Mouse (Mus musculus) urinary bladder, postnatal 36 days (tissue): ENCODE results near the gene Pcsk2.

Experiments
- DNase-seq, 2 experiments: peaks; one replicate each; pipeline ENCODE4 v3.0.0; 2022; ENCODE audit warnings: low spot score in 2 of 2, mixed read lengths in 1 of 2

The Pcsk2 gene

GRCm38 (mm10) chr2:143644374-143644773 is 98.4 kb downstream of the Pcsk2 start:
- DNase-seq = no peak

GRCm38 (mm10) chr2:143646001-143646400 is 100.0 kb downstream of the Pcsk2 start:
- DNase-seq = no peak

- no peak for DNase-seq
Observed at GRCm38 (mm10) chr2:143654621-143655020, 108.7 kb downstream of the Pcsk2 start.

GRCm38 (mm10) chr2:143656968-143657367 is 111.0 kb downstream of the Pcsk2 start:
- DNase-seq = no peak

- DNase-seq = no peak
Observed at GRCm38 (mm10) chr2:143666785-143667184, 120.8 kb downstream of the Pcsk2 start.

- no peak for DNase-seq
Observed at GRCm38 (mm10) chr2:143677869-143678268, 131.9 kb downstream of the Pcsk2 start.

GRCm38 (mm10) chr2:143679513-143679912 is 133.6 kb downstream of the Pcsk2 start:
- no peak for DNase-seq

- no peak for DNase-seq
Observed at GRCm38 (mm10) chr2:143681873-143682555, 136.1 kb downstream of the Pcsk2 start.

- no peak for DNase-seq
Observed at GRCm38 (mm10) chr2:143683513-143683912, 137.6 kb downstream of the Pcsk2 start.

- no peak for DNase-seq
Observed at GRCm38 (mm10) chr2:143691244-143691643, 145.3 kb downstream of the Pcsk2 start.

- no peak for DNase-seq
Observed at GRCm38 (mm10) chr2:143696026-143696557, 150.1 kb downstream of the Pcsk2 start.

GRCm38 (mm10) chr2:143696704-143697103 is 150.7 kb downstream of the Pcsk2 start:
- DNase-seq = no peak

- no peak for DNase-seq
Observed at GRCm38 (mm10) chr2:143701141-143701540, 155.2 kb downstream of the Pcsk2 start.

- no peak for DNase-seq
Observed at GRCm38 (mm10) chr2:143702931-143703344, 157.0 kb downstream of the Pcsk2 start.

- DNase-seq = no peak
Observed at GRCm38 (mm10) chr2:143708205-143708604, 162.2 kb downstream of the Pcsk2 start.

- DNase-seq = no peak
Observed at GRCm38 (mm10) chr2:143709249-143709648, 163.3 kb downstream of the Pcsk2 start.

GRCm38 (mm10) chr2:143709979-143710378 is 164.0 kb downstream of the Pcsk2 start:
- no peak for DNase-seq

GRCm38 (mm10) chr2:143711886-143712285 is 165.9 kb downstream of the Pcsk2 start:
- no peak for DNase-seq

GRCm38 (mm10) chr2:143712901-143713300 is 166.9 kb downstream of the Pcsk2 start:
- no peak for DNase-seq

GRCm38 (mm10) chr2:143713902-143714301 is 167.9 kb downstream of the Pcsk2 start:
- no peak for DNase-seq

- no peak for DNase-seq
Observed at GRCm38 (mm10) chr2:143715110-143715509, 169.2 kb downstream of the Pcsk2 start.

- DNase-seq = no peak
Observed at GRCm38 (mm10) chr2:143723231-143723630, 177.3 kb downstream of the Pcsk2 start.

GRCm38 (mm10) chr2:143724101-143724500 is 178.1 kb downstream of the Pcsk2 start:
- DNase-seq = no peak

- DNase-seq = no peak
Observed at GRCm38 (mm10) chr2:143724720-143725119, 178.8 kb downstream of the Pcsk2 start.
